Mouse (Mus musculus) lung, adult 2 months (tissue): Measurements from ENCODE around the gene Ryr3.

Experiments
- CTCF ChIP-seq: fragments of 200-500 bp; IDR thresholded peaks from 2 replicates; pipeline ENCODE4 v1.5.1; 2011; ENCODE audit warnings: mild to moderate bottlenecking, low read length, control low read depth; ENCODE audit not compliant: insufficient read depth
- POLR2A ChIP-seq: fragments of 200-500 bp; IDR thresholded peaks from 2 replicates; pipeline ENCODE4 v1.6.1; 2011; ENCODE audit warnings: low read depth, mild to moderate bottlenecking, control low read depth, low read length, borderline replicate concordance; ENCODE audit errors: extremely low read depth

GRCm38 (mm10) chr2:113036550-113036949, 180.3 kb downstream of the Ryr3 start:
- TF ChIP-seq CTCF (no peak), POLR2A (no peak)
